Mouse (Mus musculus): ENCODE results near the gene Mllt3.

The Mllt3 gene

GRCm38 (mm10) chr4:87826336-87826735, 206.8 kb downstream of the Mllt3 start:
- no peak for DNase-seq (ENCODE audit: low spot score in 2 of 2)

GRCm38 (mm10) chr4:87823623-87824022, 209.5 kb downstream of the Mllt3 start:
- DNase-seq (ENCODE audit: low spot score in 2 of 2) = no peak

DNA sequence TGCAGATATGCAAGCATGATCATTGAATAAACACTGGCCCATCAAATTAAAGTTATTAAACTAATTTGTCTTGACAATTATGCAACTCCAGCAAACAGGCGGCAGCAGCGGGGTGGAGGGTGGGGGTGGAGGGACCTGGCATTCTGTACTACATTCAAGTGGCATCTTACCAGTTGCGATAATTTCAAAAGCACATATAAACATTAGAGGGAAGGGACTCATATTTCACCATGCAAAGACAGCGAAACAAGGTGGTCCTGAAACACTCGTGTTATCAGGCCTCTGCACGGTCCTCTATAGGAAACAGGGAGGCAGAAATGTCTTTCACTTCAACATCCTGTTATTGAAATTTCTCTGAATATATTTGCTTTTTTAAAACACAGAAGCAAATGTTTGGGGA, 210.0 kb downstream of the Mllt3 start:
- DNase-seq (ENCODE audit: low spot score in 2 of 2) = no peak

DNA sequence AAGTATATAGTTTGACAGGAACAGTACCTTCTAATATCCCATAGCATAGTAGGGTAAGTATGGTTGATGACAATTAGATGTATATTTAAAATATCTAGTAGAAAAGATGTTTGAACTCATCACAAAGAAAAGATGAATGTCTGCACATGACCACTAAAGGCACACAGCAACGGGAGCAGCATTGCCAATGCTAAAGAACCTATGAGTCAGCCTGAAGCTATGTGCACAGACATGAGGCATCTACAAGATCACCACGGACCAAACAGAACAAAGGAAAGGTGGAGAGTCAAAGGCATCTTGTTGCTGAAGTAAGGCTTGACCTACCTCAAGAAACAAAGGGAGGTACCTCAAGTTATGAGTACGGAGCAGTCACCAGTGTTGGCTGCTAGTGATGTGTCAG, 212.3 kb downstream of the Mllt3 start:
- DNase-seq (ENCODE audit: low spot score in 2 of 2) = no peak

- DNase-seq (ENCODE audit: low spot score in 2 of 2) = no peak
Measured at GRCm38 (mm10) chr4:87819182-87819581, 214.0 kb downstream of the Mllt3 start.

- no peak for DNase-seq (ENCODE audit: low spot score in 2 of 2)
Measured at GRCm38 (mm10) chr4:87818276-87818675, 214.9 kb downstream of the Mllt3 start.

GRCm38 (mm10) chr4:87815465-87816108, 217.6 kb downstream of the Mllt3 start:
- no peak for DNase-seq (ENCODE audit: low spot score in 2 of 2)

- no peak for DNase-seq (ENCODE audit: low spot score in 2 of 2)
Measured at GRCm38 (mm10) chr4:87811899-87812298, 221.3 kb downstream of the Mllt3 start.

DNA sequence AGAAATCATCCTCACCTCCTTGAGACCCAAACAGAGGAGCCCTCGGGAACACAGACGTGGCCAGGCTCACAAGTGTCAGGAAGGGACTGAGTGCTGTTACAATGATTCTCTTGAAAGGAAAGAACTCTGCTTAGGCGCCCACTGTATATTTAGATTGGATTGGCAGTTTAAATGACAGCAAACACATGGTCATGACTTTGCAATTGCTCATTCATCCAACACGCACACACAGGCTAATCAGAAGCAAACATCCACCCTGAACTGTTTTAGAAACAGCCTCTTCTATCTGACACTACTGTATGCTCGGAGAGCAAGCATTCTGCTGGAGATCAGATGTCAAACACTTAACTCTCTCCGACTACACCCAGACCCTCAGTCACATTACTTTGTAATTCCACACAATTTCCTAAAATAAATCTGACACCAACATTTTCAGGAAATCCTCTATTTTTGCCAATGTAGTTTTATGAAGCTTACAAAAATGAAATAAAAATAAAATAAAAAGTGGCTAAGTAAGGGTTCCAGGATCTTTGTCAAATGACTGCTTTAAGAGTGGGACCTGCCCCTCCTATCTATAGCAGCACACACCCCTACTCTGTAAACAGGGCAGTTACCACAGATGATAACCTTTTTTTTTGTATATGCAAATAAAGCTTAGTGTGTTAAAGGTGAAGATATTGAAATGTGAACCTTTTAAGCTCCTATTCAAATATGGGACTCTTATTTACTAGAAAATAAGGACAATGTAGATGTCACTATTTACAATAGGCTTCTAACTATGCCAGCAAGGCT, 226.8 kb downstream of the Mllt3 start:
- no peak for DNase-seq (ENCODE audit: low spot score in 2 of 2)

GRCm38 (mm10) chr4:87804576-87804975, 228.6 kb downstream of the Mllt3 start:
- no peak for DNase-seq (ENCODE audit: low spot score in 2 of 2)

DNA sequence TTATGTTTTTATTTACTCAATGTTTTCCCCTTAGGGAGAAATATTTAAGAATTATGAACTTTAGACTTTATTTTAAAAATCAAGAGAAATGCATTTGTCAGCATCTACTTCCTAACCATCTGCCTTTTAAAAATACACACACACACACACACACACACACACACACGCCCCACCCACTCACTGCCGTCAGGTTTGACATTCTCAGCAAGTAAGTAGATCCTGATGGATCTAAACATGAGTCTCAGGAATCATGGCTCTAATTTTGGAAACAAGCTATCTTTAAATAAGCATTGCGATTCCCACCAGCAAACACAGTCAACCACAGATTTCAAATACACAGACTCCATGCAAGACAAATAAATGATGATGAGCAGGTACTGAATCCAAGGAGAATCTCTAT, 229.9 kb downstream of the Mllt3 start:
- DNase-seq (ENCODE audit: low spot score in 2 of 2) = no peak

GRCm38 (mm10) chr4:87802140-87802539, 231.0 kb downstream of the Mllt3 start:
- no peak for DNase-seq (ENCODE audit: low spot score in 2 of 2)

- DNase-seq (ENCODE audit: low spot score in 2 of 2) = no peak
Measured at GRCm38 (mm10) chr4:87801332-87801731, 231.8 kb downstream of the Mllt3 start.

DNA sequence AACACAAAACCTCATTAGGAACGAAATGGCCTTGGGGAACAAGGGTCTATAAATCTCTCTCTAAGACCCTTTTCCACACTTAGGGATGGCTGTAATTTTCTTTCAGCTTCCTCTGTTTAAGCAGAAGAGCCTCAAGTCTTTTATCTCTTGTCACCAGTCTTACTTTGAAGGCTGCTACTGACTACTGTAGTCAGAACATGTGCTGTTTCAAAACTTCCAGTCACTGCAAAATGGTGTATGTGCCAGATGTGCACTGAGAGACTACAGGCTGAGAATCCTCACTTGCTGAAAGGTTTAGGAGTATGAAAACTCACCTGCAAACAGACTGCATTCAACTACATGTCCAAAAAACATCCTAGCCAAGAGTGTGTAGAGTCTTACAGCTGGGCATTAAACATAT, 232.9 kb downstream of the Mllt3 start:
- no peak for DNase-seq (ENCODE audit: low spot score in 2 of 2)

DNA sequence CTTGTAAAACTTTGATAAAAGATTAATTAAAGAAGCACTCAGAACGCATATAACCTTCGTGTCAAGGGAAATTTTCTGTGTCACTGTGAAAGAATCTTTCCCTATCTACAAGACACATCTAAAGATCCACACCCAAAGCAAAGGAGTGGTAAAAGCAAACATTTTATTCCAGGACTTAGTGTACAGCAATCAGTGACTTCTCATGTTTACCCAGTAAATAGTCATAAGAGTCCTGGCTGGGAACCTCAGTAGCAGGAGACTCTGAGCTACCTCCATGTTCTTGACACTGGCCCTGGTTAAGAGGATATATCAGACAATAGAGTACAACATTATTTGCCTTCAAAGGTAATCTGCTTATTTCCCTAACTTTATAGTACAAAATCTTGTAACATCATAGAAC, 233.7 kb downstream of the Mllt3 start:
- DNase-seq (ENCODE audit: low spot score in 2 of 2) = no peak

DNA sequence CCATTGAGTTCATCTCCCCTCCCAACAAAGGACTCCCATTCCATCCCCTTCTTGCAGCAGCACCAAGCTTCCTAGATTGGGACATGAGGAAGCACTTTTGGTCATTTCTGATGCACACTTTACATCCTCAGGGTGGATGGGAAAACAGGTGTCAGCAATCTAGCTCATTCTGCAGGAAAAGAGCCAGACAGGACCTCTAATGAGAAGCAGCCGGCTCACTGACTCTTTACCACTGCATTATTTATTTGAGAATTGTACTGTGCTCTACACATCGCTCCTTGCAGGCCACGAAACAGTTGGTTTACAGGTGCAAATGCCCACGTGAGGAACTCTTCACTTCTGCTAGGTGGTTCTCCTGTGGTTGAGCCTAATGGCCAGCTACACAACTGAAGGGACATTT, 237.9 kb downstream of the Mllt3 start:
- DNase-seq (ENCODE audit: low spot score in 2 of 2) = no peak

DNA sequence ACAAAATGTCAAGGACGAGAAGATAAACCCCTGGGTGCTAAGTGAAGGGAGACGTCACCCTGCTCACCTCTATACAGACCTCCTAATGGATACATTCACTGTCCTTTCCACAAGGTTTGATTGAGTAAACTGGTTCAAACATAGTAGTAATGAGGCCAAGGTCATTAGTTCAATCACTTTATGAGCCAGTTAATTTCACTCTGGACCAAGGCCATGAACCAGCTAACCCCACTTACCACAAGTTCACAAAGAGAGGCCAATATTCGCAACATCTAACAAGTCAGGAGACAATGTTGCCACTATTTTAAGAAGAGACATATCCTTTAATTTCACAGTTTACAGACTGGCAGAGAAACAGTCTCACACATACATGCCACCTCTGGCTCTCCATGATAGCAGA, 238.9 kb downstream of the Mllt3 start:
- DNase-seq (ENCODE audit: low spot score in 2 of 2) = no peak

DNA sequence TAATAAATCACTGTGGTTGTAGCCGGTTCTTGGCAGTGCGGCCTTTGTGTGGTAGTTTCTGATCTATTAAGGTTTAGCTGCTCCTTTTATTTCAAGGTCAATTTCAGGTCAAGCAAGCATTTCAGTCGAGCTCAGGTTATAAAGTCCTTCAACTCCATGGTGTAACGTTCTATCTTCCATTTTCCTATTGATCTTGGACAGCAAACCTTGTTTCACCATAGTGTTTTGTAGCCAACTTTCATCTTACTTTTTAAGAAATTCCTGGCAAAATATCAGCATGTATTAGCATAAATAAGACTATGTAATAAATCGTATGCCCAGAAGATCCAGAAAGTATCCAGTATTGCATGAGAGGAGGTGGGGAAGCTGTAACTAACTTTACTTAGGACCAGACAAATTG, 240.7 kb downstream of the Mllt3 start:
- DNase-seq (ENCODE audit: low spot score in 2 of 2) = no peak

DNA sequence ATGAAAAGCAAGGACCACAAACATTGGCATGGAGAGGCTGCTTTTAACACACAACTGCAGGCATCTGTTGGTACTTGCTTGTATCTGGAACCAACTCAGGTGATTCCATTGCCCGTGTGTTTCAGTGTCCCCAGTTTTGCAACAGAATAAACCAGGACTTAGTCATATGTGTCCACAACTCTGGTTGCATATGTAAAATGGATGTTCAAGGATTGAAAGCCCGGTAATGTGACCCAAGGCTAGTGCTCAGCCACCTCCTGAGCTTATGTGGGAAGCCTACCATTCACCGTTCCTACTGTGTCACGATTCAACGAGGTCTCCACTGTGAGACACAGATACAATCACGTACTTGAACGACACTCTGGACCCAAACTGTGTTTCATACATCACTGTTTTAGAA, 243.7 kb downstream of the Mllt3 start:
- DNase-seq (ENCODE audit: low spot score in 2 of 2) = no peak

- DNase-seq (ENCODE audit: low spot score in 2 of 2) = no peak
Measured at GRCm38 (mm10) chr4:87788691-87789090, 244.5 kb downstream of the Mllt3 start.

GRCm38 (mm10) chr4:87785132-87786074, 247.8 kb downstream of the Mllt3 start:
- DNase-seq (ENCODE audit: low spot score in 2 of 2) = peak in 1 of 2 experiments; percentile 41

GRCm38 (mm10) chr4:87783809-87784208, 249.4 kb downstream of the Mllt3 start:
- no peak for DNase-seq (ENCODE audit: low spot score in 2 of 2)

All from urinary bladder, postnatal 36 days (tissue).